In the genomic region with DNA sequence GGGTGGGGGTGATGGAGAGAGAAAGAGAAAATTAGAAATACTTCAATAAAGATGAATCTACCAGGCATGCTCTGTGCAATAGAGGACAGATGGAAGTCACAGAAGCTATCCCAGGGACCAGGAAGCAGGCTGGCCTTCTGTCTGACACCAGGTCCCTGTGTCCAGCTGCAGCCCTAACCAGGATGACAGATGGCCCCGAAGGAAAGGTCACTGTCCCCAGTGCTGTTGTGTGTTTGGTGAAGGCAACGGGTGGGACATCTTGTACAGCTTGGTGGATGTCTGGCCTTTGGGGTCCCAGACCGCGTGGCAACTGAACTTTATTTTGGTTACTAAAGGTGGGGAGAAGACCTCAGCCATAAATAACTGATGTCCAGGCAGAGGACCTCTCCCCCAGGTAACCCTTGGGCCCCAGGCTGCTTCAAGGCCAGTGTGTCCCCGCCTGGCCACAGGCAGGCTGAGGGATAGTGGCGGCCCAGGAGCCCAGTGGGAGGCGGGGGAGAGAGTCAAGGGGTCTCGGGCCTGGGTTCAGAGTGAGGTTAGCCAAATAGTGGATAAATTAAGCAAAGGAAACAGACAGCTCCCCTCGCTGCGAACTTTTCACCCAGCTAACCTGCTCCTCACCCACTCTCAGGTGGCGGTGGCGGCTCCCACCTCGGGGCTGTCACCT, we compare ENCODE assay signal across 19 mouse cellular contexts. TPM values are rescaled to one million over a fixed set of nuclear protein-coding genes. Genes with fewer than 3 reads are reported as not detected.
A peak's percentile ranks its signal among the peaks of the same experiment; 100 is the strongest.
DNase-seq lines count a peak whose midpoint lies in the region; ATAC-seq and TF ChIP-seq lines count a peak whose summit lies in the region.
"Had no signal": no experiment of that assay in that cellular context is flagged by ENCODE, and none has a peak within 500 bp of the region (broad histone marks: within the 10 kb centered on the region; RNA-seq: fewer than 3 reads in every experiment).

No protein-coding gene starts in this region.

- H3K27me3 ChIP-seq in kidney, embryonic 16.5 days (ENCODE audit: insufficient read depth, low read length), result no peaks in the 10 kb centered on the region
- no peaks in the 10 kb centered on the region for H3K27me3 ChIP-seq in lung, embryonic 16.5 days (ENCODE audit: control insufficient read depth, insufficient read depth, low read depth, low read length)
- H3K27me3 ChIP-seq in limb, embryonic 13.5 days, result no peaks in the 10 kb centered on the region
- H3K27me3 ChIP-seq: forebrain, embryonic 12.5 days; neural tube, embryonic 13.5 days; Patski had no signal

- peaks cover 25% of the 10 kb centered on the region for H3K4me1 ChIP-seq in kidney, embryonic 16.5 days (ENCODE audit: insufficient read depth, low read length)
- no peaks in the 10 kb centered on the region for H3K4me1 ChIP-seq in lung, embryonic 16.5 days (replicated peaks; ENCODE audit: control insufficient read depth, insufficient read depth, low read length)
- H3K4me1 ChIP-seq in limb, embryonic 13.5 days, result 0 out of 2 replicates have a peak, but pooled peaks cover 4% of the 10 kb centered on the region
- H3K4me1 ChIP-seq: forebrain, embryonic 12.5 days; neural tube, embryonic 13.5 days had no signal

- DNase-seq in gastrocnemius, adult 2 months, result no peak
- DNase-seq in gastrocnemius, postnatal 36 days, result no peak
- no peak for DNase-seq in kidney, postnatal 14 days
- no peak for DNase-seq in lung, postnatal 14 days
- DNase-seq in layer of hippocampus, postnatal 25 days (ENCODE audit: extremely low spot score in 1 of 2, low spot score in 1 of 2), result no peak
- DNase-seq: adrenal gland, adult 8-10 months; cerebellum, postnatal 14 days; heart, adult 11 months; lung, adult 18-20 months; midbrain, embryonic 14.5 days; right cerebral cortex, adult 18-20 months; thymus, postnatal 25 days had no signal

- intact Hi-C loops in gastrocnemius, adult 2 months (cut with DNase I), result no loop called here
- intact Hi-C loops in gastrocnemius, postnatal 36 days (cut with DNase I), result loop anchor here (5.0 kb wide), 1 partner anchor 39 kb away; no protein-coding TSS in a partner anchor

- no peak overlapping the region for H3K9ac ChIP-seq in kidney, embryonic 16.5 days (replicated peaks; ENCODE audit: low read length)
- H3K9ac ChIP-seq in lung, embryonic 16.5 days (ENCODE audit: low read length), result no peak overlapping the region
- peak overlapping the region; percentile 39; the same call in 1 of the 2 replicates for H3K9ac ChIP-seq in limb, embryonic 13.5 days
- H3K9ac ChIP-seq: forebrain, embryonic 12.5 days; neural tube, embryonic 13.5 days had no signal

- H3K4me3 ChIP-seq in gastrocnemius, adult 2 months, result no peak overlapping the region
- no peak overlapping the region for H3K4me3 ChIP-seq in kidney, embryonic 16.5 days (ENCODE audit: low read length)
- H3K4me3 ChIP-seq in lung, embryonic 16.5 days (ENCODE audit: low read length), result no peak overlapping the region
- H3K4me3 ChIP-seq in limb, embryonic 13.5 days, result no peak overlapping the region
- H3K4me3 ChIP-seq: forebrain, embryonic 12.5 days; neural tube, embryonic 13.5 days had no signal

- peak overlapping the region; percentile 56 for H3K27ac ChIP-seq in gastrocnemius, adult 2 months
- H3K27ac ChIP-seq in kidney, embryonic 16.5 days (ENCODE audit: low read length), result peak overlapping the region; percentile 44
- no peak overlapping the region for H3K27ac ChIP-seq in lung, embryonic 16.5 days (ENCODE audit: low read length)
- no peak overlapping the region for H3K27ac ChIP-seq in limb, embryonic 13.5 days
- H3K27ac ChIP-seq: forebrain, embryonic 12.5 days; neural tube, embryonic 13.5 days had no signal

- no peak overlapping the region for H3K4me2 ChIP-seq in kidney, embryonic 16.5 days (replicated peaks; ENCODE audit: low read depth, low read length)
- no peak overlapping the region for H3K4me2 ChIP-seq in lung, embryonic 16.5 days (ENCODE audit: low read depth, low read length)
- H3K4me2 ChIP-seq in limb, embryonic 13.5 days (replicated peaks), result no peak overlapping the region
- H3K4me2 ChIP-seq: forebrain, embryonic 12.5 days; neural tube, embryonic 13.5 days had no signal

- no peaks in the 10 kb centered on the region for H3K36me3 ChIP-seq in kidney, embryonic 16.5 days (ENCODE audit: insufficient read depth, low read length)
- H3K36me3 ChIP-seq in lung, embryonic 16.5 days (ENCODE audit: control insufficient read depth, insufficient read depth, low read length), result no peaks in the 10 kb centered on the region
- H3K36me3 ChIP-seq in limb, embryonic 13.5 days, result no peaks in the 10 kb centered on the region
- H3K36me3 ChIP-seq: forebrain, embryonic 12.5 days; neural tube, embryonic 13.5 days had no signal

- peak; percentile 79 for ATAC-seq in kidney, embryonic 16.5 days (ENCODE audit: low FRiP score, low TSS enrichment)
- peak; percentile 37; the same call in 1 of the 2 replicates for ATAC-seq in lung, embryonic 16.5 days (ENCODE audit: low read depth)
- ATAC-seq in limb, embryonic 13.5 days (ENCODE audit: low FRiP score, low read depth), result no peak
- ATAC-seq: CD4-positive, CD25-positive, alpha-beta regulatory T cell, adult 4 months; Patski had no signal

- WGBS in kidney, embryonic 16.5 days, result 29% methylated on average over 12 of the region's 13 CpGs
- 33% methylated on average over 13 of the region's 13 CpGs for WGBS in lung, embryonic 16.5 days
- WGBS in limb, embryonic 13.5 days, result 72% methylated on average over 13 of the region's 13 CpGs

- H3K9me3 ChIP-seq in kidney, embryonic 16.5 days (ENCODE audit: low read length), result no peaks in the 10 kb centered on the region
- no peaks in the 10 kb centered on the region for H3K9me3 ChIP-seq in lung, embryonic 16.5 days (ENCODE audit: control insufficient read depth, low read length)
- H3K9me3 ChIP-seq in limb, embryonic 13.5 days, result no peaks in the 10 kb centered on the region
- H3K9me3 ChIP-seq: forebrain, embryonic 12.5 days; neural tube, embryonic 13.5 days had no signal

- TF ChIP-seq CTCF in gastrocnemius, adult 2 months (IDR thresholded peaks at IDR 0.05), result no peak

RNA-seq across cellular contexts. Expression of a gene that starts 48.3 kb away (rescaled TPM):
- 10 to 100 TPM; 59.5 to 63.7 TPM for total RNA-seq in gastrocnemius, adult 2 months (2021)
- 10 to 100 TPM; 30.4 to 45.8 TPM for total RNA-seq in gastrocnemius, postnatal 36 days (2021)
- 210 and 217 TPM in 2 replicates for polyA plus RNA-seq in kidney, embryonic 16.5 days (2015; fragmentation: Nextera tagmentation; extraction: Ambion mirVana)
- 67.6 and 77.3 TPM in 2 replicates for polyA plus RNA-seq in lung, embryonic 16.5 days (2015; fragmentation: Nextera tagmentation; extraction: Ambion mirVana)
- 113 and 140 TPM in 2 replicates for polyA plus RNA-seq in limb, embryonic 13.5 days (2015; fragmentation: Nextera tagmentation; extraction: Ambion mirVana)
- total RNA-seq in layer of hippocampus, postnatal 25 days (2021), result 10 to 100 TPM; 29.6 to 30.6 TPM

Comparison
In these comparisons a context has a peak if more than half of its experiments do, and no peak if none do; other contexts are left out.
1. H3K27ac ChIP-seq: peak in gastrocnemius, adult 2 months (single experiment) and kidney, embryonic 16.5 days (single experiment); none in lung, embryonic 16.5 days (single experiment) and limb, embryonic 13.5 days (single experiment).